Mouse (Mus musculus) heart, postnatal 36 days (tissue): ENCODE measurements at regions not wholly inside any gene's neighbourhood (a gene's known extent, or its start where the extent isn't known, plus 50 kb on each side); places are given as distances from the start of the nearest gene placed in this dataset.
A peak's percentile ranks its signal among the peaks of the same experiment; 100 is the strongest.

Source experiments
- DNase-seq, 2 experiments: peaks; one replicate each; pipeline ENCODE4 v3.0.0; 2021 to 2022
- intact Hi-C: fragments of 180-260 bp; cut with DNase I; formaldehyde crosslinking; loops from one replicate; pipeline ENCODE4 v1.15.1; 2025

- intact Hi-C loops = no loop called here
- no peak for DNase-seq
Measured at GRCm38 (mm10) chr9:25374161-25374560, 107.2 kb upstream of the Eepd1 start.

GRCm38 (mm10) chr9:25376209-25376608 is 105.1 kb upstream of the Eepd1 start:
- DNase-seq = no peak
- intact Hi-C loops = loop anchor here (5.0 kb wide), 1 partner anchor 216 kb away; no protein-coding TSS in a partner anchor

- DNase-seq = peak; percentile 33 to 36
- intact Hi-C loops = loop anchor here (5.0 kb wide), 1 partner anchor 214 kb away; no protein-coding TSS in a partner anchor
Measured at GRCm38 (mm10) chr9:25377771-25378747, 103.3 kb upstream of the Eepd1 start.

GRCm38 (mm10) chr9:25385333-25385732 is 96.0 kb upstream of the Eepd1 start:
- DNase-seq = no peak
- intact Hi-C loops = no loop called here

- DNase-seq = peak in 1 of 2 experiments; percentile 13
- intact Hi-C loops = no loop called here
Measured at GRCm38 (mm10) chr9:25387876-25388650, 93.3 kb upstream of the Eepd1 start.

DNA sequence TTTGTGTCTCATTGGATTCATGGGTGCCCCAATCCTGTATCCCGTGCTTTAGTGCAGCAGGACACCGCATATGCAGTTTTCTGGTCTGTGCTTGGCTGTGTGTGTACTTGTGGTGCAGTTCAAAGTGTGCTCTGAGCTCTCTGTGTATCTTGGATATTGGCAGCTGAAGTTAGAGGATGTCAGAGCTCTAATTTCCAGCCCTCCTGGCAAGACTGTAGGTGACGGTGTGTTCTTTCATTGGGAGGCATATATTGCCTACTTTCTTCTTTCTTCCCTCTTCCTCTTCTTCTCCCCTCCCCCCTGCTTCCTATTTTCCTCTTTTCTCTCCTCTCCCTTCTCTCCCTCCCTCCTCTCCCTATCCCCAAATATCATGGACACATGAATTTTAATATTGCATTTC is 92.0 kb upstream of the Eepd1 start:
- DNase-seq = no peak

DNA sequence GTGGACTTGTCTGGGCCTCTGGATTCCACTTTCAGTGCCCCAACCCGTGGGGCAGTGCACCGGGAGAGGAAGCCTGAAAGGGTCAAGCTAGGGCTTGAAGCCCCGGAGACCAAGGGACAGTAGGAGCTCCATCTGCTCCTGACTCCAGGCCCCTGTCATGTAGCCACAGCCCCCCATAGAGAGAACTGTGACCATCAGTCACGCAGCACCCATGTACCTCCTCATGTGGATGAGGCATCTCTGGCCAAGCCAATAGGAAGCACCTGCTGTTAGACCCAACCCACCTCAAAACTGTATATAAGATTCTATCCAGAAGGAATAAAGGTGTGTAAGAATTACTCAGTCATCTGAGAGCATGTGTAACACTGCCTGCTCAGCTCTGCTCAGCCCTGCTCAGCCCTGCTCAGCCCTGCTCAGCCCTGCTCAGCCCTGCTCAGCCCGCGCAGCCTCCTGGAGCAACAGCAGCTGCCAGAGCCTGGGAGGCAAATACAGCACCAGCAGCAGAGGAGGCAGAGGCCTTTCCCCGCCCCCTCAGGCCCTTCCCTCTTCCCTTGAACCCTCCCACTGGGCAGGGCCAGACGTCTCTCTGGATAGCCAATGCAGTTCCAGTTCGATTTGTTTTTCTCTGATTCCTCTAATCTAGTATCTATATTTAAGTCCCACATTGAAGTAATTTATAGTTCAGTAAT is 80.6 kb upstream of the Eepd1 start:
- peak in 1 of 2 experiments; percentile 16 for DNase-seq
- intact Hi-C loops = no loop called here

More for the DNA sequence above, 92.0 kb upstream of the Eepd1 start:
- intact Hi-C loops = no loop called here

DNA sequence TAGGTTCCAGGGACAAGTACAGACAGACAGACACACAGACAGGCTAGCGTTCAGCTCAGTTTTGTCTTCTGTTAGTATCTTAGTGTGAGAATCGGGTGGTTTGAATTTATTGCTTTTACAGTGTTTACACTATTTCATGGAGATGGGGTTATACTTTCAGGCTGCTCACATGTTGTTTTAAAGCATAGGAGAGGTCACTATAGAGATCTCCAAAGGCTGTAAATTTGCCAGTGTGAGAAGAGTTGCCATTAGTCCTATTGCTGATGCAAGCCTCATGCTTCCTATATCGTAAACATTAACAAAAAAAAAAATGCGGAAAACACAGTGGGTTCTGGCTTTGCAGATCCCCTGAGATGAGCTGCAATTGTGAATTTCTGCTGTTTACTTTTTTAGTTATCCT is 75.5 kb upstream of the Eepd1 start:
- DNase-seq = no peak
- intact Hi-C loops = no loop called here

- intact Hi-C loops = no loop called here
- DNase-seq = no peak
Measured at GRCm38 (mm10) chr9:25408518-25408917, 72.8 kb upstream of the Eepd1 start.

DNA sequence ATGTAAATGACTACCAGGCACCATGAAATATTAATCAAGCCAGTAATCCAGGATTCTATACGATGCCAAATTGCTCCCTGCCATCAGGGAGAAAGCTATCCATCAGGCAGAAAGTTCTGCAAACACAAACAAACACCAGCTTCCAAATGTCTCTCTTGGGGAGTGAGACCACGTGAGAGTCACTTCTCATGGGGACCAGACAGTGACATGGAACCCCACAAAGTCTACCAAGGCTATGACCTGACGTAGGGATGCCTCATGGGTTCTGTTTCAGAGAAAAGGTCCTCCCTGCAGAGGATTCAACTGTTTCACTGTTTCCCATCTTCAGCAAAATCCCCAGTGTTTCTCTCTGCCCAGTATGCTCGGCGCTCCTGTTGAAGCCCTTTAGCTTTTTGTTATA is 71.6 kb upstream of the Eepd1 start:
- DNase-seq = no peak
- intact Hi-C loops = no loop called here

DNA sequence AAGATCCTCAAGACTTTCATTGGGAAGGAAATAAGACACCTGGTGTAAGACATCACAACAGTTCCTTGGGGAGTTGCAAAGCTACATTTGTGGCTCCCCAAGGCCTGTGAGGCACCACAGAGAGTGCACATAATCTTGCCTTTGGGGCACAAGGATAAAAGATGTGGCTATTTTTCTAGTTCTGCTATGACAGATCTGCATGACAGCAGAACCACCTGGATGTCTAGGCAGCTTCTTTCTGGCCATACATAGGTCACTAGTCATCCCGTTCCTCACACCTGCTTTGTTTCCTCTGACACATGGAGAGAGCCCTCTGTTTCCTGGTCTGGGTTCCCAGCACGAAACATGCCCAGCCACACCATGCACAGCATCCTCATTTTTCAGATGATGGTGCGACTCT is 67.5 kb upstream of the Eepd1 start:
- intact Hi-C loops = no loop called here

GRCm38 (mm10) chr9:25414315-25414714 is 67.0 kb upstream of the Eepd1 start:
- intact Hi-C loops = no loop called here
- no peak for DNase-seq

More for the DNA sequence above, 67.5 kb upstream of the Eepd1 start:
- DNase-seq = no peak

DNA sequence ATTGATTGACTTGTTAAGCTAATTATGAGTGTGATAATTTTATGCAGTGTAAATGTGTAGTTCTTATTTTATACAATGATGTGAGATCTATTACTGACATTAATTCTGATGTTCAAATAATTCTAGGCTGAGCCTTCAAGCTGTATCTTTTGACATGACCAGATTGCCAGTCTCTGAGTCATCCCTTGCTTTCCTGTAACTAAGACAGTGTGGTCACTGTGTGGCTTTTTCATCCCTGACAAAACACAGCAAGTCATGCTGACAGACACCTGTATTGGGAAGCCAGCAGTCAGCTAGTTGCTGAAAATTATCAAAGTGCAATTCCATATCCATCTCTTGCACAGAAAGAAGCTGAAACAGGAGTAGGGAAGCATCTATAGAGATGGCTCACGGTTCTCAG is 54.4 kb upstream of the Eepd1 start:
- DNase-seq = no peak
- intact Hi-C loops = no loop called here

- intact Hi-C loops = no loop called here
- no peak for DNase-seq
Measured at GRCm38 (mm10) chr9:25429450-25430213, 51.7 kb upstream of the Eepd1 start.
